Mouse (Mus musculus): ENCODE measurements around the gene Hist1h2bk. TPM values are rescaled to one million over a fixed set of nuclear protein-coding genes. Genes with fewer than 3 reads are reported as not detected.
A peak's percentile ranks its signal among the peaks of the same experiment; 100 is the strongest.
"Not testable (repeated sequence)": the region's sequence is repeated elsewhere in the genome, so short reads cannot be mapped to it uniquely, and the experiment has no call there.

Gene Hist1h2bk
- 10 to 100 TPM in 1 of 2 experiments, 1 to 10 TPM in 1; 7.3 to 10.0 TPM for total RNA-seq (2021)
- polyA plus RNA-seq (2012; rRNA removed), result not detected in 2 replicates
- long read RNA-seq, result 0 reads

- Histone ChIP-seq H3K4me3 (peak within 1 kb of the TSS; percentile 51), H3K9ac (ENCODE audit: low read depth, low read length) (peak within 1 kb of the TSS; percentile 58; the same call in 1 of the 2 replicates)
- intact Hi-C loops (cut with DNase I), result loop anchor here (5.0 to 10.0 kb wide), 2 partner anchors 211 to 1662 kb away; partner anchors contain the start of genes Hist1h1t and Hist1h4c
- WGBS, result under 1% methylated on average over 30 of the region's 69 CpGs
- H3K79me2 ChIP-seq (replicated peaks; ENCODE audit: control insufficient read depth, insufficient read depth, low read length); H3K4me1 ChIP-seq (ENCODE audit: control insufficient read depth, insufficient read depth, low read length); H3K27ac ChIP-seq; H3K36me3 ChIP-seq (ENCODE audit: control insufficient read depth, insufficient read depth, low read length); H3K27me3 ChIP-seq (ENCODE audit: control insufficient read depth, insufficient read depth, low read length): not testable (repeated sequence)
- DNase-seq, result peak; percentile 77 to 83
- peak; percentile 70 for TF ChIP-seq POLR2A (IDR thresholded peaks at IDR 0.05; ENCODE audit: insufficient read depth, low read depth, low read length)
These were observed at the start of gene Hist1h2bk, which contains the start of gene Hist1h2ah for GRCm38 (mm10) chr13:22035267-22036148. Hist1h2bk (plus strand) TSS chr13:22035870. Hist1h2ah (minus strand) TSS chr13:22035568.

- TF ChIP-seq POLR2A (IDR thresholded peaks at IDR 0.05; ENCODE audit: insufficient read depth, low read depth, low read length) (no peak), CTCF (IDR thresholded peaks at IDR 0.05) (no peak), EP300 (IDR thresholded peaks at IDR 0.05; ENCODE audit: insufficient read depth, low read depth, low read length) (no peak)
- peaks cover 6% of the 10 kb centered on the region for H3K4me1 ChIP-seq (ENCODE audit: control insufficient read depth, insufficient read depth, low read length)
- intact Hi-C loops (cut with DNase I), result no loop called here
- no peaks in the 10 kb centered on the region for H3K36me3 ChIP-seq (ENCODE audit: control insufficient read depth, insufficient read depth, low read length)
- DNase-seq, result no peak
- H3K79me2 ChIP-seq (replicated peaks; ENCODE audit: control insufficient read depth, insufficient read depth, low read length), result no peaks in the 10 kb centered on the region
- H3K27ac ChIP-seq, result no peak overlapping the region
- no peak overlapping the region for H3K4me3 ChIP-seq
- 75% methylated on average over 5 of the region's 5 CpGs for WGBS
- H3K9ac ChIP-seq (ENCODE audit: low read depth, low read length), result no peak overlapping the region
- peaks cover 21% of the 10 kb centered on the region for H3K27me3 ChIP-seq (ENCODE audit: control insufficient read depth, insufficient read depth, low read length)
These were observed 43.1 kb upstream of the Hist1h2bk start for GRCm38 (mm10) chr13:21992550-21992949.

DNA sequence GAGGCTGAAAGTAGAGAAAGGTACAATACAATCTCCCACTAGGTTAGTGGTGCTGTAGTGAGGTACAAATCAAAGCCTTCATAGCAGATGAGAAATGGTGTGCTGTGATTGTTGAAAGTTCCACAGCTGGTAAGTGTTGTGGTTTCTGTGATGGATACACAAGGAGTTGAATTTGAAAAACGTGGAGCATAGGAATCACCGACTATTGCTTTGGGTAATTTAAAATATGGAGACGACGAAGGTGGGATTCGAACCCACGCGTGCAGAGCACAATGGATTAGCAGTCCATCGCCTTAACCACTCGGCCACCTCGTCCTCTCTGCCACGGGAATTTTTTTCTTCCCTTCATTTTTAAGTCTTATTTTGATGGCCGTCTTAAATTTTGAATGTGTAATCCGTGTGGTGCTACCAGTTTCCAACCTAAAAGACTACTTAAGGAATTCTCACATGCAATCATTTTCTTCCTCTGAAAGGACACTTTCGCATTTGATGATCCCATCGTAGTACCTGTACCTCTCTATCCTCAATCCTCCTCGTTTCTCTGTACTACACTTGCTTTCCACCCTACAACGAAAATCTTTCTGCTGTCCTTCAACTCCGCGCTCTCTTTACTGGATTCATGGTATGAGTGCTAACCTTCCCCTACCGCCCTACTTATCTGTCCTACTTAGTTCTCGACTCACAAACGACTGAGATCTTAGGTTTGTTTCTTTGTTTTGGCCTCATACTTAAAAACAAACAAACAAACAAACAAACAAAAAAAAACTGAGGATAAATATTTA is 41.5 kb upstream of the Hist1h2bk start:
- H3K27me3 ChIP-seq (ENCODE audit: control insufficient read depth, insufficient read depth, low read length), result peaks cover 27% of the 10 kb centered on the region
- TF ChIP-seq POLR2A (IDR thresholded peaks at IDR 0.05; ENCODE audit: insufficient read depth, low read depth, low read length) (no peak), EP300 (IDR thresholded peaks at IDR 0.05; ENCODE audit: insufficient read depth, low read depth, low read length) (no peak), CTCF (IDR thresholded peaks at IDR 0.05) (no peak)

GRCm38 (mm10) chr13:21994896-21995295 is 40.8 kb upstream of the Hist1h2bk start:
- no peak for TF ChIP-seq CTCF (IDR thresholded peaks at IDR 0.05)
- no peak for TF ChIP-seq EP300 (IDR thresholded peaks at IDR 0.05; ENCODE audit: insufficient read depth, low read depth, low read length)
- no peak for TF ChIP-seq POLR2A (IDR thresholded peaks at IDR 0.05; ENCODE audit: insufficient read depth, low read depth, low read length)
- DNase-seq, result no peak
- H3K9ac ChIP-seq (ENCODE audit: low read depth, low read length), result no peak overlapping the region
- H3K36me3 ChIP-seq (ENCODE audit: control insufficient read depth, insufficient read depth, low read length), result no peaks in the 10 kb centered on the region
- peaks cover 31% of the 10 kb centered on the region for H3K27me3 ChIP-seq (ENCODE audit: control insufficient read depth, insufficient read depth, low read length)
- peak overlapping the region; percentile 35 for H3K4me3 ChIP-seq
- intact Hi-C loops (cut with DNase I), result loop anchor here (2.0 kb wide), 2 partner anchors 20 kb away; no protein-coding TSS in a partner anchor
- H3K27ac ChIP-seq, result no peak overlapping the region
- no peaks in the 10 kb centered on the region for H3K79me2 ChIP-seq (replicated peaks; ENCODE audit: control insufficient read depth, insufficient read depth, low read length)
- peaks cover 6% of the 10 kb centered on the region for H3K4me1 ChIP-seq (ENCODE audit: control insufficient read depth, insufficient read depth, low read length)
- WGBS, result 13% methylated on average over 8 of the region's 8 CpGs

More for the DNA sequence above, 41.5 kb upstream of the Hist1h2bk start:
- no peaks in the 10 kb centered on the region for H3K36me3 ChIP-seq (ENCODE audit: control insufficient read depth, insufficient read depth, low read length)
- H3K79me2 ChIP-seq (replicated peaks; ENCODE audit: control insufficient read depth, insufficient read depth, low read length), result no peaks in the 10 kb centered on the region
- peak in 1 of 2 experiments; percentile 46 for DNase-seq
- WGBS, result 16% methylated on average over 22 of the region's 22 CpGs
- H3K9ac ChIP-seq (ENCODE audit: low read depth, low read length), result no peak overlapping the region
- peaks cover 6% of the 10 kb centered on the region for H3K4me1 ChIP-seq (ENCODE audit: control insufficient read depth, insufficient read depth, low read length)
- H3K27ac ChIP-seq, result no peak overlapping the region
- H3K4me3 ChIP-seq, result no peak overlapping the region
- intact Hi-C loops (cut with DNase I), result loop anchor here (2.0 kb wide), 2 partner anchors 19 to 21 kb away; no protein-coding TSS in a partner anchor

DNA sequence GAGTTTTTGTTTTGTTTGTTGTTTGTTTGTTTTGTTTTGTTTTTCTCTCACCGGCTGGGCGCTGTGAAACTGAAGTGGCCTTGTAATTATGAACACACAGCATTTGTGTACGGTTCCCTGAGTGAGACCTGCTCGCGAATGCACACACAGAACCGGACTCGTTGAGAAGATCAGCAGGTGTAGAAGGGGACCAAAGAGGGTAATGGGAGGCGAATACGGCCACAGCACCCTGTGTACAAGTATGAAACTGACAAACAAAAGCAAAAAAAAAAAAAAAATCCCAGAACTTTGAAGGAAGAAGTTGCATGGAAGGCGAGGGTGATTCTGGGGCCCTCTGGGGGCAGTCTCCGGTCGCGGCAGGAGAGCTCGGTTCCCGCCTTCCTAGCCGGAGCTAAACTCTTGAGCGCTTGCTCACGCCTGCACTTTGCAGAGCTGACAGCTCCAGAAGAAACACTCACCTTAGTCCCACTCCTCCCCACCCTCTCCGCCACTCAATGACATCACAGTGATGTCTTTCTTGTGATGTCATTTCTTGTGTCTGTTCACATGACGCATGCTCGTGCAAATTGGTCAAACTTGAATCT is 40.2 kb upstream of the Hist1h2bk start:
- no peak overlapping the region for H3K9ac ChIP-seq (ENCODE audit: low read depth, low read length)

More for the DNA sequence above, 40.2 kb upstream of the Hist1h2bk start:
- Histone ChIP-seq H3K36me3 (ENCODE audit: control insufficient read depth, insufficient read depth, low read length) (no peaks in the 10 kb centered on the region), H3K79me2 (replicated peaks; ENCODE audit: control insufficient read depth, insufficient read depth, low read length) (no peaks in the 10 kb centered on the region), H3K27ac (no peak overlapping the region), H3K4me1 (ENCODE audit: control insufficient read depth, insufficient read depth, low read length) (peaks cover 6% of the 10 kb centered on the region), H3K4me3 (peak overlapping the region; percentile 35), H3K27me3 (ENCODE audit: control insufficient read depth, insufficient read depth, low read length) (peaks cover 31% of the 10 kb centered on the region)
- TF ChIP-seq POLR2A (IDR thresholded peaks at IDR 0.05; ENCODE audit: insufficient read depth, low read depth, low read length) (no peak), CTCF (IDR thresholded peaks at IDR 0.05) (peak; percentile 43), EP300 (IDR thresholded peaks at IDR 0.05; ENCODE audit: insufficient read depth, low read depth, low read length) (no peak)
- DNase-seq, result peak; percentile 41 to 47
- intact Hi-C loops (cut with DNase I), result loop anchor here (2.0 kb wide), 2 partner anchors 19 to 21 kb away; no protein-coding TSS in a partner anchor
- WGBS, result 3% methylated on average over 21 of the region's 21 CpGs

All from heart, adult 2 months (tissue).